Mouse (Mus musculus) intestine, embryonic 14.5 days (tissue): Measurements from ENCODE around the gene Abhd8. TPM values are rescaled to one million over a fixed set of nuclear protein-coding genes. Genes with fewer than 3 reads are reported as not detected.

Experiments
- ATAC-seq: fragments of 200-750 bp; cut with Nextera tagmentation; replicated peaks from 2 replicates; pipeline ENCODE4 v1.8.0; 2017; ENCODE audit warnings: low read depth, moderate number of reproducible peaks, moderate TSS enrichment, moderate library complexity; ENCODE audit not compliant: low FRiP score, low TSS enrichment
- DNase-seq: peaks from one replicate; pipeline ENCODE4 v3.0.0-alpha.2; 2018; ENCODE audit warnings: low spot score
- H3K27ac ChIP-seq: fragments of 300-500 bp; sonication (generic); 2 replicates; pipeline ENCODE4 v1.5.1; 2014; ENCODE audit warnings: low read depth, mild to moderate bottlenecking, control low read depth
- H3K27me3 ChIP-seq: fragments of 300-500 bp; sonication (generic); replicated peaks from 2 replicates; pipeline ENCODE4 v1.6.1; 2014; ENCODE audit warnings: low read length, control low read depth; ENCODE audit not compliant: control insufficient read depth, insufficient read depth
- H3K36me3 ChIP-seq: fragments of 300-500 bp; sonication (generic); 2 replicates; pipeline ENCODE4 v1.6.1; 2014; ENCODE audit warnings: low read length, control low read depth; ENCODE audit not compliant: control insufficient read depth, insufficient read depth
- H3K4me1 ChIP-seq: fragments of 300-500 bp; sonication (generic); replicated peaks from 2 replicates; pipeline ENCODE4 v1.6.1; 2014; ENCODE audit warnings: low read length, control low read depth, mixed read lengths; ENCODE audit not compliant: control insufficient read depth, insufficient read depth
- H3K4me2 ChIP-seq: fragments of 300-500 bp; sonication (generic); 2 replicates; pipeline ENCODE4 v1.6.1; 2014; ENCODE audit warnings: low read length
- H3K4me3 ChIP-seq: fragments of 300-500 bp; sonication (generic); 2 replicates; pipeline ENCODE4 v1.5.1; 2014; ENCODE audit warnings: low read depth, low read length, control low read depth, mixed read lengths
- H3K9ac ChIP-seq: fragments of 300-500 bp; sonication (generic); 2 replicates; pipeline ENCODE4 v1.6.1; 2014; ENCODE audit warnings: mild to moderate bottlenecking, low read length
- H3K9me3 ChIP-seq: fragments of 300-500 bp; sonication (generic); 2 replicates; pipeline ENCODE4 v1.6.1; 2016; ENCODE audit warnings: low read length, control low read depth; ENCODE audit not compliant: control insufficient read depth
- WGBS: fragments of 180-500 bp; shearing (Covaris S2); extraction: QIAGEN DNeasy Blood & Tissue Kit; methylation state at CpG from one replicate; pipeline ENCODE4 v1.1.7; 2014; 5-methylcytosine and 5-hydroxymethylcytosine counted together
- polyA plus RNA-seq: library from polyadenylated mRNA; unstranded; fragments of >200 nt; fragmentation: Nextera tagmentation; extraction: Ambion mirVana; gene quantifications from 2 replicates; pipeline ENCODE4 v1.2.1, GENCODE M21; 2014

The Abhd8 gene
- polyA plus RNA-seq, 1 experiment from 2014 or later: 30.8 TPM

DNA sequence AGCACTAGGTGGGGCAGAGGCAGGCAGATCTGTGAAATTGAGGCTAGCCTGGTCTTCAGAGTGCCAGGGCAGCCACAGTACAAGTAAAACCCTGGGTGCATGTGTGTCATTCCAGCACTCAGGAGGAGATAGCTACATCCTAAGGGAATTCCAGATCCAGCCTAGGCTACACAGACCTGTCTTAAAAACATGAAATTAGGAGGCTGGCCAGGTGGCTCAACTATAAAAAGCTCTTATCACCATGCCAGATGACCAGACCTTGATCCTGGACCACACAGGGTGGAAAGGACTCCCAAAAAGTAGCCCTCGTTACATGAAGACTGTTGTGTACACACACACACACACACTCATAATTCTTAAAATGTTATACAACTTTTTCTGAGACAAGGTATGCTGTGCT, 4.5 kb upstream of the Abhd8 start:
- Histone ChIP-seq H3K4me1 (peaks cover 17% of the 10 kb centered on the region), H3K4me3 (no peak overlapping the region)
- ATAC-seq: no peak

DNA sequence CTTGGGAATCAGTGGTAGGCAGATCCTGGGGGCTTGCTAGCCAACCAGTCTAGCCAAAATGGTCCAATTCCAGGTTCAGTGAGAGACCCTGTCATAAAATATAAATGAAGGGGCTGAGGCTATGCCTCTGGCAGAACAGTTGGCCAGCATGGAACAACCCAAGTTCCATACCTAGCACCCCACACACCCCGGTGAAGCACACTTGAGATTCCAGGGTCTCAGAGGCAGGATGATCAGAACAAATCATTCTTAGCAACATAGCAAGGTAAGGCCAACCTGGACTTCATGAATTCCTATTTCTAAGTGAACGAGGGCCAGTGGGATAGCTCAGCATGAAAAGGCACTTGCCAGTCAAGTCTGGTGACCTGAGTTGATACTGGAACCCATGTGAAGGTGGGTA, 3.7 kb upstream of the Abhd8 start:
- H3K36me3 ChIP-seq: peaks cover 14% of the 10 kb centered on the region
- DNase-seq: no peak
- ATAC-seq: no peak
- 97% methylated on average over 2 of the region's 2 CpGs for WGBS
- H3K27me3 ChIP-seq: no peaks in the 10 kb centered on the region
- no peaks in the 10 kb centered on the region for H3K9me3 ChIP-seq
- H3K4me1 ChIP-seq: peaks cover 22% of the 10 kb centered on the region
- H3K9ac ChIP-seq: no peak overlapping the region
- H3K4me3 ChIP-seq: no peak overlapping the region
- H3K4me2 ChIP-seq: no peak overlapping the region
- H3K27ac ChIP-seq: no peak overlapping the region

More for the DNA sequence above, 4.5 kb upstream of the Abhd8 start:
- H3K9me3 ChIP-seq: no peaks in the 10 kb centered on the region
- DNase-seq: no peak
- 89% methylated on average over 1 of the region's 1 CpGs for WGBS
- peaks cover 22% of the 10 kb centered on the region for H3K36me3 ChIP-seq
- H3K27me3 ChIP-seq: no peaks in the 10 kb centered on the region
- no peak overlapping the region for H3K27ac ChIP-seq
- H3K4me2 ChIP-seq: no peak overlapping the region
- H3K9ac ChIP-seq: no peak overlapping the region

DNA sequence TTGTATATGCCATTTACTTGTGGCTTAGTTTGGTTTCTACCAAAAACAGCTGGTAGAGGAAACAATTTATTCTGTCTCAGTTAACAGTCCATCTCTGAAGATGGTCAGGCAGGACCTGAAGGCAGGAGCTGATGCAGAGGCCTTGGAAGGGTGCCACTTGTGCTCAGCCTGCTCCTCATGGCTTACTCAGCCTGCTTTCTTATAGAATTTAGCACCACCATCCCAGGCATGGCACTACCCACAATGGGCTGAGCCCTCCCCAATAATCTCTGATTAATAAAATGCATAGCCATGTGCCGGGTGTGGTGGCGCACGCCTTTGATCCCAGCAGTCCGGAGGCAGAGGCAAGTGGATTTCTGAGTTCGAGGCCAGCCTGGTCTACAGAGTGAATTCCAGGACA, 2.7 kb upstream of the Abhd8 start:
- no peak overlapping the region for H3K9ac ChIP-seq
- H3K27me3 ChIP-seq: no peaks in the 10 kb centered on the region
- no peak overlapping the region for H3K4me3 ChIP-seq
- peaks cover 22% of the 10 kb centered on the region for H3K4me1 ChIP-seq
- peaks cover 11% of the 10 kb centered on the region; the same call in 1 of the 2 replicates for H3K36me3 ChIP-seq
- no peak overlapping the region for H3K4me2 ChIP-seq
- no peak overlapping the region for H3K27ac ChIP-seq
- DNase-seq (no peak), ATAC-seq (no peak)
- no peaks in the 10 kb centered on the region for H3K9me3 ChIP-seq
- WGBS: 97% methylated on average over 5 of the region's 5 CpGs

DNA sequence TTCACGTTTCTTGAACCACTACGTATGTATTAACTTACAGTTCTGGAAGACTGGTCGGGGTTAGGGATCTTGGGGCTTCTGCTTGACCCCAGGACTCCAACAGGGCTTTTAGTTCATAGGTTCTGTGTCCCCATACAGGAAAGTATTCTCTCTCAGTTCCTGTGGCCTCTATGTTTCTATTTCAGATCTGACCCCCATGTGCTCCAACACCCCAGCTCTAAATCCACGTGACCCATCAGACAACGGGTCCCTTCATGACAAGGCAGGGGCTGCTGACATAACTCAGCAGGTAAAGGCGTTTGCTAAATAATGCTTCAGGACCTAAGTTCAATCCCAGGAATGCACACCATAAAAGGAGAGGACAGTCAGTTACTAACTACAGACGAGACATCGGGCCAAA, 2.3 kb upstream of the Abhd8 start:
- Histone ChIP-seq H3K27ac (no peak overlapping the region), H3K4me3 (peak overlapping the region; percentile 87; the same call in 1 of the 2 replicates), H3K36me3 (peaks cover 12% of the 10 kb centered on the region), H3K4me2 (peak overlapping the region; percentile 86), H3K9me3 (no peaks in the 10 kb centered on the region), H3K9ac (peak overlapping the region; percentile 56; the same call in 1 of the 2 replicates), H3K4me1 (peaks cover 22% of the 10 kb centered on the region), H3K27me3 (no peaks in the 10 kb centered on the region)
- no peak for ATAC-seq
- DNase-seq: no peak
- 75% methylated on average over 8 of the region's 8 CpGs for WGBS

DNA sequence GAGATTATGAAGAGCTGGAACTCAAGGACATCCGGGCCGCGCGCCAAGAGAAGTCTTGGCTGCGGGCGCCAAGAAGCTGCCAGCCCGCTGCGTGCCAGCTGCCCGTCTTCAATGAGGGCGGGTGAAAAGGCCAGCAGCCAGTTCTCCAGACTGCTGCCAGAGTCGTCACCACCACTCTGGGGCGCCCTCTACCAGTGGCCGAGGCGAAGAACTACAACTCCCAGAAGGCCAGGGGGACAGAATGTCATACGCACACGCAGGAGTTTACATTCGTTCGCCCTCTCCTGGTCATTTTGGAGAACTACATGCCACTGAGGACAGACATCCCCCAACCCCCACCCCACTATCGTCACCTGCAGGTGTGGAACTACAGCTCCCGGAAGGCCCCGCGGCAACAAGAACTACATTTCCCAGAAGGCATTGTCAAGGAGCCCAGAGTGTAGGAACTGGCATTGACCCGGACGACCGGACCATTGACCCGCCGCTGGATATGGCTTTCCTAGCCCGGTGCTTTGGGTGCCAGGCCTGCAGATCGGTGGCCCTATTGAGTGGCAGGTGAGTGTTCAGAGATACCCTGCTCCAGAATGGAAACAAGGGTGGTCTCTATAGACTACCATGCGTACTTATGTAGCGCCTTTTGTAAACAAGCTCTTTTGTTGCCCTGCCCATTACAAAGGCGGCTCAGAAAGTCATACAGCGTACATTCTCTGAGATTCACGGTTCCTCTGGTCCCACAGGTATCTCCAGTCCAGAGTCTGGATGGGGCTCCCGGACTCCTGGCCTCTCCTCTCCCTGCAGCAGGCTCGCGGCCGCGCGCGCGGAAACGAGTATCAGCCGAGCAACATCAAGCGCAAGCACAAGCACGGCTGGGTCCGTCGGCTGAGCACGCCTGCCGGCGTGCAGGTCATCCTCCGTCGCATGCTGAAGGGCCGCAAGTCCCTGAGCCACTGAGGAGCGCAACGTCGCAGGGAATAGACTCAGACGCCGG, 1.4 kb upstream of the Abhd8 start, which contains the start of gene Mrpl34:
TSS of gene Mrpl34 (plus strand) at position 447 of the 988 bp plus-strand sequence.
- Histone ChIP-seq H3K4me1 (peaks cover 14% of the 10 kb centered on the region), H3K36me3 (peaks cover 15% of the 10 kb centered on the region), H3K9me3 (no peaks in the 10 kb centered on the region), H3K27ac (peak within 1 kb of the TSS; percentile 88), H3K27me3 (no peaks in the 10 kb centered on the region), H3K4me3 (peak within 1 kb of the TSS; percentile 87), H3K4me2 (peak within 1 kb of the TSS; percentile 86), H3K9ac (peak within 1 kb of the TSS; percentile 56)
- DNase-seq: peak; percentile 97
- WGBS: under 1% methylated on average over 59 of the region's 59 CpGs
- ATAC-seq: peak; percentile 74

DNA sequence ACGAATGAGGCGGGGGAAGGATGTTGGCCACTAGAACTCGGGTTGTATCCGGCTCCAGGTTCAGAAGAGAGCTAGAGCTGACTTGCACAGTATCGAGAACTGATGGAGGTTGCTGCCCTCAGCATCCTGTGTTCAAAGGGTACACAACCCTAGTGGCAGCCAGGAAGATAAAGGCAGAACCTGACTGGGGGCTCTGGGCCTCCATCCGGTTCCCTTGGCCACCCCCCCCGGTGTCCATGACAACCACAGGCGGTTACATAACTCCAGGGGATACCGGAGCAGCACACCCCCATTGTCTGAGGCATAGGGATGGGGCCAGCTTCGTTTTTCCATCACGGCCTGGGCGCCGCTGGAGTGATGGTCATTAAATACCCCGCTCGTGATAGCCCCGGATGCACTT, 669 bp downstream of the Abhd8 start:
- 8% methylated on average over 16 of the region's 16 CpGs for WGBS
- Histone ChIP-seq H3K27ac (0 out of 2 replicates have a peak overlapping the region, but pooled peaks have one; percentile 88), H3K9me3 (no peaks in the 10 kb centered on the region), H3K4me2 (peak overlapping the region; percentile 86), H3K27me3 (no peaks in the 10 kb centered on the region), H3K36me3 (peaks cover 21% of the 10 kb centered on the region), H3K4me1 (peaks cover 11% of the 10 kb centered on the region), H3K4me3 (peak overlapping the region; percentile 87), H3K9ac (peak overlapping the region; percentile 67)
- DNase-seq (peak; percentile 79), ATAC-seq (no peak)

DNA sequence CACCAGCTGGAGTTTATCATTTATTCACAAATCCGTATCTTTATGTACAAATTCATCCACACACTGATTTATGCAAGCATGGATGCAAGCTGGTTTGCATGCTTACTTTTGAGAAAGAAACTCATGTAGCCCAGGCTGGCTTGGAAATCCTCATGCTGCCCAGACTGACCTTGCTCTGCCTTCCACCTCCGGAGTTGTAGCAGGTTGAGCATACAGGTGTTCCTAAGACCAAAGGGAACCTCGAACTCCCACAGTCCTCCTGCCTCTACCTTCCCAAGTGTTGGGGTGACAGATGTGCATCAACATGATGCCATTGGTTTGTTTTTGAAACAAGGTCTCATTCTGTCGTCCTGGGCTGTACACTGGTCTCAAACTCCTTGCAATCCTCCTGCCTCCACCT, 1.3 kb downstream of the Abhd8 start:
- Histone ChIP-seq H3K9ac (peak overlapping the region; percentile 67), H3K36me3 (peaks cover 21% of the 10 kb centered on the region), H3K4me1 (peaks cover 11% of the 10 kb centered on the region), H3K4me2 (peak overlapping the region; percentile 86), H3K4me3 (peak overlapping the region; percentile 87; the same call in 1 of the 2 replicates), H3K9me3 (no peaks in the 10 kb centered on the region), H3K27me3 (no peaks in the 10 kb centered on the region), H3K27ac (no peak overlapping the region)
- 71% methylated on average over 4 of the region's 4 CpGs for WGBS
- DNase-seq (no peak), ATAC-seq (no peak)

DNA sequence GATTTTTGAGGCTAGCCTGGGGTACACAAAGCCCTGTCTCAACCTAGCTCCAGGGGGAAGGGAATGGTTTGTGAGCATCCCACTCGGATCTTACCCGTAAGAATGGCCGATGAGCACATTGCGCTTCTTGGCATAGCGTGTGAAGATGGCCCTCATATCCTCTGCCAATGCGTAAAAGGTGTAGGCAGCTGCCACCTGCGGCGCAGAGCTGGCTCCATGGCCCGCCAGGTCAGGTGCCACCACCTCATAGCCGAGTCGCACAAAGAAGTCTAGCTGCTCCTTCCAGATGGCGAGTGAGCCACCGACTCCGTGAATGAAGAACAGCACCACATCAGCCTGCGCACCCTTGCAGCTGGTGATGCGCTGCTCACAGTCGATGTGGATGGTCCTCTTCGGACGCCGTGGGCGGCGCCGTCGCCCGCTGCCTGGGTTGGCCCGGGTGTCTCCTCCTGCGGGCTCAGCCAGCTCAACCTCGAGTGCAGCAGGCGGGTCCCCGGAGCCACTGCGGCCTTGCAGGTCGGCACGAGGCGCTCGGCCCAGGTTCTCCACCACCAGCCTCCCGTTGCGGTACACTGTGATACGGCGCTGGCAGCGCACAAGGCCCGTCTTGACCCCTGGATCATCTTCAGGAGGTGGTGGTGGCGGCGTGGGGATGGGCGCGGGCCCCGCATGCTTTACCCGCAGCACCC, 2.2 kb downstream of the Abhd8 start:
- ATAC-seq: no peak
- H3K27ac ChIP-seq: no peak overlapping the region
- H3K27me3 ChIP-seq: no peaks in the 10 kb centered on the region
- H3K4me1 ChIP-seq: peaks cover 11% of the 10 kb centered on the region
- no peaks in the 10 kb centered on the region for H3K9me3 ChIP-seq
- H3K4me3 ChIP-seq: no peak overlapping the region
- H3K9ac ChIP-seq: no peak overlapping the region
- no peak for DNase-seq
- no peak overlapping the region for H3K4me2 ChIP-seq
- peaks cover 21% of the 10 kb centered on the region for H3K36me3 ChIP-seq
- 81% methylated on average over 47 of the region's 47 CpGs for WGBS
